Mouse (Mus musculus) limb, embryonic 11.5 days (tissue): Measurements from ENCODE around the gene Iqcn. TPM values are rescaled to one million over a fixed set of nuclear protein-coding genes. Genes with fewer than 3 reads are reported as not detected.

Experiments
- polyA plus RNA-seq: library from polyadenylated mRNA; unstranded; fragments of >200 nt; fragmentation: Nextera tagmentation; extraction: Ambion mirVana; gene quantifications from 2 replicates; pipeline ENCODE4 v1.2.1, GENCODE M21; 2014

The Iqcn gene
- polyA plus RNA-seq, 1 experiment from 2014 or later = not detected

Other genes starting within 250 kb of the Iqcn start
- 18.9 and 21.7 TPM in 2 replicates for gene Klhl26, start 226.5 kb upstream of the Iqcn start, polyA plus RNA-seq
- 20.0 and 20.8 TPM in 2 replicates for gene Tmem59l, start 216.1 kb upstream of the Iqcn start, polyA plus RNA-seq
- gene Crlf1, start 210.3 kb upstream of the Iqcn start, polyA plus RNA-seq = 85.8 and 102 TPM in 2 replicates
- gene Rex1bd, start 196.7 kb upstream of the Iqcn start, polyA plus RNA-seq = 126 and 138 TPM in 2 replicates
- gene Uba52, start 192.7 kb upstream of the Iqcn start, polyA plus RNA-seq = 926 and 927 TPM in 2 replicates
- 221 and 233 TPM in 2 replicates for gene Fkbp8, start 175.7 kb upstream of the Iqcn start, polyA plus RNA-seq
- 47.0 and 47.6 TPM in 2 replicates for gene Kxd1, start 175.5 kb upstream of the Iqcn start, polyA plus RNA-seq
- 19.5 and 20.1 TPM in 2 replicates for gene Ell, start 164.0 kb upstream of the Iqcn start, polyA plus RNA-seq
- 100 and 114 TPM in 2 replicates for gene Isyna1, start 109.1 kb upstream of the Iqcn start, polyA plus RNA-seq
- gene Ssbp4, start 94.6 kb upstream of the Iqcn start, polyA plus RNA-seq = 167 and 177 TPM in 2 replicates
- 0.57 TPM in 2 replicates for gene Lrrc25, start 87.3 kb upstream of the Iqcn start, polyA plus RNA-seq
- 0.15 TPM in 1 of 2 replicates, not detected in the other for gene Gdf15, start 71.0 kb upstream of the Iqcn start, polyA plus RNA-seq
- gene Pgpep1, start 43.1 kb upstream of the Iqcn start, polyA plus RNA-seq = 48.9 and 59.4 TPM in 2 replicates
- 356 and 388 TPM in 2 replicates for gene Lsm4, start 30.2 kb upstream of the Iqcn start, polyA plus RNA-seq
- gene Jund, start 4.5 kb upstream of the Iqcn start, polyA plus RNA-seq = 104 and 109 TPM in 2 replicates
- not detected in 2 replicates for gene Gm3336, start 15.1 kb downstream of the Iqcn start, polyA plus RNA-seq
- gene Pde4c, start 20.3 kb downstream of the Iqcn start, polyA plus RNA-seq = 0.08 and 0.13 TPM in 2 replicates
- gene Rab3a, start 51.2 kb downstream of the Iqcn start, polyA plus RNA-seq = 11.6 and 12.3 TPM in 2 replicates
- 23.1 and 23.6 TPM in 2 replicates for gene Mpv17l2, start 57.5 kb downstream of the Iqcn start, polyA plus RNA-seq
- 46.9 and 48.3 TPM in 2 replicates for gene Pik3r2, start 73.3 kb downstream of the Iqcn start, polyA plus RNA-seq
- gene Mast3, start 101.6 kb downstream of the Iqcn start, polyA plus RNA-seq = 11.7 and 14.6 TPM in 2 replicates
- gene Il12rb1, start 105.0 kb downstream of the Iqcn start, polyA plus RNA-seq = not detected in 2 replicates
- 4.9 and 5.1 TPM in 2 replicates for gene Arrdc2, start 136.3 kb downstream of the Iqcn start, polyA plus RNA-seq
- 3.8 and 3.9 TPM in 2 replicates for gene Kcnn1, start 159.8 kb downstream of the Iqcn start, polyA plus RNA-seq
- 154 and 161 TPM in 2 replicates for gene Ccdc124, start 170.5 kb downstream of the Iqcn start, polyA plus RNA-seq
- 0.09 and 0.34 TPM in 2 replicates for gene Slc5a5, start 189.3 kb downstream of the Iqcn start, polyA plus RNA-seq
- gene Rpl18a, start 194.0 kb downstream of the Iqcn start, polyA plus RNA-seq = 3,769 and 3,846 TPM in 2 replicates
- gene Map1s, start 202.5 kb downstream of the Iqcn start, polyA plus RNA-seq = 42.3 and 44.8 TPM in 2 replicates